Mouse (Mus musculus): ENCODE data around the gene Hoxd13. TPM values are rescaled to one million over a fixed set of nuclear protein-coding genes. Genes with fewer than 3 reads are reported as not detected.

Gene Hoxd13
- not detected for polyA plus RNA-seq (2017; shearing (Covaris generic))

DNA sequence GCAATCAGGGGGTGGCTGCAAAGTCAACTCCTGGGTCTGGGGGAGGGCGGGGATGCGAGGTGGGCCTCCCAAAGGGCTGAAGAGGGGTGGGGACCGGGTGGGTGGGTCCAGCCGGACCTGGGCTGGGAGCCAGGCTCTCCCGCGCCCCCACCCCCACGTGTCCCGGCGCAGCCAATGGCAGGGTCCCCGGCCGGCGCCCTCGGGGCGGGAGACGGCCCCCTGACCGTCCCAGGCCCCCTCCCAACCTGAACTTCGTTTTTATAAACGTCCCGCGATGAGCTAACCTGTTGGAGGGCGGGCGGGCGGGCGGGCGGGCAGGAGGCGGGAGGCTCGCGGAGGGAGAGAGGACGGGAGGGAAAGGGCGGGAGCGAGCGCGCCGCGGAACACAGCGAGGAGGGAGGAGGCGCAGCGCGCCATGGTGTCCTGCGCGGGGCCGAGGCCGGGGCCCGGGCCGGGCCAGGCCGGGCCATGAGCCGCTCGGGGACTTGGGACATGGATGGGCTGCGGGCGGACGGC lies at the start of gene Hoxd13:
Gene Hoxd13 (plus strand): TSS at position 469 of the 516 bp plus-strand sequence.
- no peak for ATAC-seq

DNA sequence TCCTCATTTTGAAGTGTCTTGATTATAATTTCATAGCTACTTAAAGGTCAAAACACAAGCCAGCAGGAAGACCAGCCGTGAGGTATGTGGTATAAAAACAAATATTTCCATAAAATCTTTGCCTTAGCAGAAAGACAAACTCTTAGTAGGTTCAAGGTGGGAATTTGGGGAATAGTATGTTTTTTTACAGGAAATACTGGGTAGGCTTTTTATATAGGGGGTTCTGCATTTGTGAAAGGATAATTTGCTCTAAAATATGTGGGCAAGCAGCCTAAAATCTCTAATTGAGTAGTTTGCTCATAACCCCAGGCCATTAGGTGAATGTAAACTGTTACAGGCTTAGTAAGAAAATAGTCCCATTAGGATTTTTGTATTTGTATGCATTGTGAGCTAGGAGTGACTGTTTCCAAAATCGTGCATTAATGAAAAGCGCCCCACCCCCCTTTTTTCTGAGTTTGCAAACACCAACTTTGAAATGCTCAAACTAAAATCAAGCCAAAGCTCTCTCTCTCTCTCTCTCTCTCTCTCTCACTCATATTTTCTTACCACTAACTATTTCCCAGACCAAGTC lies 48.3 kb upstream of the Hoxd13 start:
- no peak for ATAC-seq

DNA sequence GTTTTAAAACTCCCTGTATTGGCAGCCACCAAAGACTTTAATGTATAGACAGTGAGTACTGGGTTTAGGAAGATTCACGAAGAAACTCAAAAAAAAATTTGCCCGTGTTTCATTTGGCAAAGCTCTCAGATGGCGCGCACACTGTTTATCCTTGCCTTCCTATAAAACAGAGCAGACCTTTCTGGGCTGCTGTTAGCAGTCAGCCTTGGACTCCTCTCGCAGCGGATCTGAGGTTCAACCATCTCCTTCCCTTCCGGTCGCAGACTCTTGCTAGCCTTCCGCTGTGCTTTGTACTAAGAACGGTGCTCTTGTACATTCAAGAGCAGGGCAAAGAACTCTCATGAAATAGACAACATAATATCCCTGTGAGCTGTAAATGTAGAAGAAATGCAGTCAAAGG lies 47.7 kb upstream of the Hoxd13 start:
- ATAC-seq, result no peak

DNA sequence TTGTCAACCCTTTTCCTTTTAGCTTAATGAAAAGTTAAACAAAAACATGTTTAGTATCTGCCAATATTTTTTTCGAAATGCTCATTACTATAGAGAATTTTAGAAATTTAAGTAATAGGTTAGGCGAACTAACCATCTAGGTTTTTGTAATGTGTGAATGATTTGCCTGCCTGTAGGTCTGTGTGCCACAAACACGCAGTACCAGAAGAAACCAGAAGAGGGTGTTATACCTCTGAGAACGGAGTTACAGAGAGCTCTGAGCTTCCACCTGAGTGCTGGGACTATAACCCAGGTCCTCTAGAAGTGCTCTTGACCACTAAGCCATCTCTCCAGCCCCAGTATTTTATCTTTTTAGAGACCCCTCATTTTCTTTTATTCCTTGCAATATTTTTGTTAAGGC lies 32.7 kb upstream of the Hoxd13 start:
- ATAC-seq, result no peak

DNA sequence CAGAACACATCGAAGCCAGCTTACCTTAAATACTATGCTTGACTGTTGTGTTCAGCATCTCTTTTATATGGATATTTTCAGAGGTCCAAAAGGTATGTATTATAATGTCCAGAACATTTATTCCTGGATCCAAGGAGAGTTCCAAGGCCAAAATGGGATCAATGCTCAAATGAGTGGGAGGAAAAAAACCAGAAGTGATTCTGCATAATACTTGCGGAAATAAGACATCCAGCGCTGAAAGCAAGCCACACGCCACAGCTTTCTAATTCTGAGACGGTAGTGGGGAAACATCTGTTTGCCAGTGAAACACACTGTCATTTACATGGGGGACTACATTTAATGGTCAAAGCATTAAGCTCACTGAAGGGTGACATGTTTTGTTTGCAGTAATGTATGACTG lies 25.7 kb upstream of the Hoxd13 start:
- ATAC-seq, result no peak

DNA sequence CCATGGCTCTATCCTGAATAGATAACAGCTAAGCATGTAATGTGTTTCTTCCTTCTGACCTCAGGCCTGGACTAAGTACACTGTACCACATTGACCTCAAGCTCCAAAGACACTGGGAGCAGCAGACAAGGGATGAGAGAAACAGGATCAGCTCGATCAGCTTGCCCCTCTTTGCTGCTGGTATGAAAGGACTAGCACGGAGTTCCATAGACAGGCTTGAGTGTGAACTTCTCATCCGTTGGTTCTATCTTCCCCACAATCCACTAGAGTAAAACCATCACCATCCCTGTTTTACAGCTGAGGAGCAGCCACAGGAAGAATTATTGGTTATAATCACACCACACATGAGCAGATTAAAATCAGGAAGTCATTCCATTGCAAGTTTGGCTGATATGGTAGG lies 22.5 kb upstream of the Hoxd13 start:
- no peak for ATAC-seq

DNA sequence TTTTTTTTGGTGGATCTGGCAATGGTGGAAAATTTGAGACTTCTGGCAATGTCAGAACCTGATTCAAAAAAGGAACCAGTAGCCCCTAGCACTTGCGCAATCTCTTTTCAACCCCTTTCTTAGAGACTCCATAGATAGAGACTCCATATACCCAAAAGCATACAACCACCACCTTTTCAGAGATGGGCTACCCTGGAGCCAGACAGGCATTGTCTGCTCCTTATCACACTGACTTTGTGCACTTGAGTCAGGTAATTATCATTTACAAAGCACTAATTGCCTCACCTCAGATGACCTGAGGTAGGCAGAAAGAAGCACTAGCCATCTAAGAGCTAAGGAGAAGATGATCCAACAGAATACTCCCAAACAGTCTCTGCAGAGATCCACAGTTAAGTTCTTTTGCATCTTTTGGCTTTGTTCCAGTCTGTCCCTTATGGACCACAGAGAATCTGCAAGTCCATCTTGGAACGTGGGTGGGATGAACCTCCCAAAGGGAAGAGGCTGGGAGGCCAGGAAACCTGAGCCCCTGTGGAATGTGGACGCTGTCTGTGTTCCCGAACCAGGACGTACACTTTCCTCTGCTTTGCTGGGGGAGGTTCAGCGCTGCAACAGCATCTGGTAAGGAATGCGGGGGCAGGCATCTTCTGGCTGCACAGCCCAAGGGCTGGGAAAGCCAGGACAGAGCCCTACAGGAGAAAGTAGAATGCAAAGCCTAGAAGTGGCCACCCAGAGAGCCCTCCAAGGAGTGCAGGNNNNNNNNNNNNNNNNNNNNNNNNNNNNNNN lies 20.8 kb upstream of the Hoxd13 start:
- ATAC-seq, result no peak

DNA sequence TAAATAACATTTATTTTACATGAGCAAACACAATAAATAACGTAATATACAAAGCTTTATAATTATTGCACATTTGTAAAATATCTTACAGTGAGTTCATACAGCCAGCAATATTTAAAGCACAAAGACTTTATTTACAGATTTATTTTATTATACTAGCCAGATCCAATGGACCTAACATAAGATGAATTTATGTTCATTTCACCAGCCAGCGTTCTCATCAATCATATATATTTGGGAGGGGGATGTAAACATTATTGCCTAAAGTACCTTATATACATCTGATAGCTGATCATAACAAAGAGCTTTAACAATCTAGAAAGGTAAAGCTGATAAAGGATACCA lies 15.1 kb upstream of the Hoxd13 start:
- no peak for ATAC-seq

DNA sequence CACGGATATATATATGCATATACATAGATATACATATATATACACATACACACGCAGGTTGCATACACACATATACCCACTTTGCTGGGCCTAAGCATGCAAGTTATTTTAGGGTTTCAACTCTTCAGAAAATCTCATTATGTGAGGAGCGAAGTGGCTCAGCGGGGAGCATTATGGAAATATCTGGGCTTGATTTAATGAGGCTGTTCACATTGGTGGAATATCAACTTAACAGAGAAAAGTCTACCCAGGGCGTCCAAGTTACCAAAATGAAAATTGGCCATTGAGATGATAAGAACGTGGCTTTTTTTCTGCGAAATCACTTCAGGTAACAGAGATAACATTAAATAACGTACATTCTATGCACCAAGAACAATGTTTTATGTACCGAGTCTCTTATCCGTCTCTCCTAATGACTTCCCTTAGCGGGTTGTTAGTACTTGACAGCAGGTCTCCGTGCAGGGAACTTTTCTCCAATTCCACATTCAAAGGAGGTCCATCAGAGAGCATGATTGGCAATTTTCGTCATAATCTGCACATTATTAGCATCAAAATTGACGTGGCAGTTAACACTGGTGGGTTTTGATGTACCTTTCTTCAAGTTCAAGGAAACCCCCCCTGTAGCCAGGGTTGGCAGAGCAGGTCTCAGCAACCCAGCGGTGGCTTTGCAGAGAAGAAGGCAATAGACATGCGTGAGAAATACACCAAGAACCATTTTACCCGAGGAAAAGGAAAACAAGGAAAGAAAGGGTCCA lies 14.2 kb upstream of the Hoxd13 start:
- no peak for ATAC-seq

DNA sequence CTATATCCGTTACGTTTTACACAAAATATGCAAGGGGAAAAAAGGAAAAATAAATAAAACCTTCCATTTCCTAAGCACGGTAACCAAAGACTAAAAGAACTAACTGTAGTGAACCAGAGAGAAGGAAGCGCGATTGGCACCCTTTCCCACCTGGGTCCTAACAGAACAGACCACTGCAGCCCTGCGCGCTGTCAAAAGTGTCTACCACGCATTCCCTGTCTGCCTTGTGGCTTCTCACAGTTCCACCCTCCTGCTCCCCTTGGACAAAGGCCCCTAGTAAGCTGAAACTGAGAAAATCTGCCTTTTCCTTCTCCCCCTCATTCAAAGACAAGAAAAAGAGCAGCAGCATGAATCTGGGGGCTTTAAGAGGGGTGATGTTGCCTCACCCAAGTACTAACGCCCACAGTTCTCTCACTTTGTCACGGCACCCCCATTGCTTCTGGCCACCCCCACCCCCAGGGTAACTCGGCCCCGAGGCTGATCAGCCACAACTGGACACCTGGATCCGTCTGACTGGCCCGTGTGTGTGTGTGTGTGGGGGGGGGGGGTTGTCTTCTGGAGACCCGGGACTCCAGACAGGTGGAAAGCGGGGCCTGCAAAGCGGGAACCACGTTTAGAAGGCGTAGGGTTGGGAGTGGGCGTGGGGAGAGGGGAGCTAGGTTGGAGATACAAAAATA lies 13.2 kb upstream of the Hoxd13 start:
- no peak for ATAC-seq

DNA sequence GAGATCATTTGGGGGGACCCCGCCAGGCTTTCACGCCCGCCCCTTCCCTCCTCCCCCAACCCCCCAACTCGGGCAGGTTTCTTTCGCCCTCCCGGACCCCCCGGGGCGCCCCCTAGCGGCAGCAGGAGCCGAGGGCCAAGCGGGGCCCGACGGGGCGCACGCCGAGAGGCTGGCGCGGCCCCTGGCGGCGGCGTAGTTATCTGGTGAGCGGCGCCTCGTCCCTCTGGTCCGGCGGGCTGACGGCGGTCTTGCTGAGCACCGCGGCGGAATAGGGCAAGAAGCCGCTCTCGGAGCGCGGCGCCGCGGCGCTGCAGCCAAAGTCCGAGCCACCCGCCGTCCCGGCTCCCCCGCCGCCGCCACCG lies 12.7 kb upstream of the Hoxd13 start:
- no peak for ATAC-seq

DNA sequence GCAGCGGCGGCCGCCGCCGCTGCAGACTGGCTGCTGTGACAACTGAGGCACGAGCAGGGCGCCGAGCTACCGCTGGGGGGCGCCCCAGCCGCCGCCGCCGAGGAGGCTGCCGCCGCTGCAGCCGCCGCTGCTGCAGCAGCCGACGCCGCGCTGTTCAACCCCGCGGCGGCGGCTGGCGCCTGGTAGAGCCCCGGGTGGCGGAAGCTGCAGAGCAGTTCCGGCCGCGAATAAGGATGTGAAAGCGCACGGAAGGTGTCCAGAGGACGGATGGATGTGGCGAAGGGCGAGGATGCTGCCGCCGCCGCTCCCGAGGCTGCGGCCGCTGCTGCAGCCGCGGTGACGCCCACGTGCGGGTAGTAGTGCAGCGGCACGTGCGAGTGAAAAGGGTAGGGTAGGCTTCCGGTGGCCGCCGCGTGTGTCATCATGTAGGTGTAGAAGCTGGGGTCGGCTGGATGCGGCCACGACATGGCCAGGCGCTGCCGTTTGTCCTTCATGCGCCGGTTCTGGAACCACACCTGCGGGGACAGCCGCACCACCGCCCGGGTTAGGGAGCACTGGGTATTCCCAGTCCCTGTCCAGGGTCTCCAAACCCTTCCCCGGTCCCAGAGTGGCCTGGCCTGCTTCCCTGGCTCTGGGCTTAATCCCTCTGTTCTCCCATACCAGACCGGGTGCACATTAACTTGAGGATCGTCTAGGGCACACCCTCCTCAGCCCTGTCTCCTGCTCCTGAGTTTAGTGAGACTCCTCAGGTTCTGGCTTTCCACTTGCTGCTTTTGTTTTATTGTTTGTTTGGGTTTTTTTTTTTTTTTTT lies 12.1 kb upstream of the Hoxd13 start:
- peak; percentile 58 for ATAC-seq

DNA sequence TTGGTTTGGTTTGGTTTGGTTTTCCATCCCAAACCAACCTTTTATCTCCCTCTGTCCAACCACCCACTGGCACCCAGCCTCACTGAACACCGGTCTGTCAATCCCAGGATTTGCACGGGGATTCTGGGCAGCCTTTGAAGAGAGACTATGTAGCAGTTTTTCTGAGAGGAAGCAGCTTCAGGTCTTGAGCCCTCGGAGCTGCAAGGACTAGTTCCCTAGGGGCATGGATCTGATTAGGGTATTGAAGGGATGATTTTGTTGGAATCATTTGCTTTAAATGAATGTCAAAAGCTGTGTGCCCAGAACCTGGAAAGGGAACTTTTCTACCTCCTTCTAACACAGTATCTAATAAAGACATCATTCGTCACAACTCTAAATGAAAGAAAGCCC lies 11.5 kb upstream of the Hoxd13 start:
- ATAC-seq, result no peak

DNA sequence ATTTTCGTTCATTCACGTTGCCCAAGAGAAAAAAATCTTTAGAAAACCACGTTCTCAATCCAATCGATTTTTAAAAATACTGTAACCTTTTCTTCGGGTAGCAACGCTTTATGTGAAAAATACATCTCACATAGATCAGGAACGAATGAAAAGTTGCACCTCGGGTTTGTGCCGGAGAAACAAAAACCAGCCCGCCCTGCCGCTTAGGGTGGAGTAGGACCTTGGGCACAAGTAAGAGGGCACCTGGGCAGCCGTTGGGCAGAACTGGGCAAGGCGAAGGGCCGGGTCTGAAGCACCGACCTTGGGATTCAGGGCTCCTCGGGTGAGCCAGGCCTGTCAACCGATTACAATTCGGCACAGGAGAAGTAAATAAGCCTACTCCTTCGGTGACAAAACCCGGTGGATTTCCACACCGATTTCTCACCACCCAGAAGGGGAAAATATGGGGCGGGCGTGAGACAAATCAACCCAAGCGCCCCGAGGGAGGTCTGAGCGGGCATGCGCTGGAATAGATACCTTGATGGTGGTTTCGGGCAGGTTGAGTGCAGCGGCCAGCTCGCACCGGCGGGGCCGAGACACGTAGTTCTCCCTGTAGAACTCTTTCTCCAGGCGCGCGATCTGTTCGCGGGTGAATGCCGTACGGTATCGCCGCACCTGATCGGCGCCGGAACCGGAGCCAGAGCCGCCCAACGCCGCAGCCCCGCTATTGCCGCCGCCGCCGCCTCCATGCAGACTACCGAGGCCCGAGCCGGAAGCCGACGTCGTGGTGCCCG lies 10.7 kb upstream of the Hoxd13 start:
- ATAC-seq, result peak; percentile 46

DNA sequence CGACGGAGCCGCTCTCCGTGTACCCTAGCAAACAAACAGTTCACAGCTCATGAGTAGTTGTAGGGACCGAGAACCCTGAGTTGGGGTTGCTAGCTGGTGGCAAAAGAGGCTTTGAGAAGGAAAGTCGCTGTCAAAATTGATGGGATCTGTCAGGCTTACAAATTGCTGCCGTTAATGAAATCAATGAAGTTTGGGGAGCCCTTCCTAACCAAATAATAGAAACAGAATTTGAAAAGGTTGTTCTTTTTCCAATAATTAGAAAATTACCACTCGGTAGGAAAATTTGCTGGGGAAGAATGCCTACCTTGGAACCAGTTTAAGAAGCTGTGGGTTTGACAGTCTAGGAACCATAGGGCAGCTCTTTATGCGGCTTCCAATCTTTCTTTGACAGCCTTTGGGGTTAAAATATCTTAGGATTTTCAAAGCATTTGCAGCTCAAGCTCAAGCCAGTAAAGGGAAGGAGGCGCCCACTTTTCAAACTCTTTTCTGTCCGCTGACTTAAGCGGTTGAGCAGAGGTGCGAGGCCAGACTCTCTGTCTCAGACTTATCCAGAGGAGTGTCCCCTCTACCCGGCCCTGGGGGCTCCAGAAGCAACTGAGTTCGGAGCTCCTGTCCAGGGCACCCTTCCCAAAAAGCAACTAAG lies 10.0 kb upstream of the Hoxd13 start:
- no peak for ATAC-seq

DNA sequence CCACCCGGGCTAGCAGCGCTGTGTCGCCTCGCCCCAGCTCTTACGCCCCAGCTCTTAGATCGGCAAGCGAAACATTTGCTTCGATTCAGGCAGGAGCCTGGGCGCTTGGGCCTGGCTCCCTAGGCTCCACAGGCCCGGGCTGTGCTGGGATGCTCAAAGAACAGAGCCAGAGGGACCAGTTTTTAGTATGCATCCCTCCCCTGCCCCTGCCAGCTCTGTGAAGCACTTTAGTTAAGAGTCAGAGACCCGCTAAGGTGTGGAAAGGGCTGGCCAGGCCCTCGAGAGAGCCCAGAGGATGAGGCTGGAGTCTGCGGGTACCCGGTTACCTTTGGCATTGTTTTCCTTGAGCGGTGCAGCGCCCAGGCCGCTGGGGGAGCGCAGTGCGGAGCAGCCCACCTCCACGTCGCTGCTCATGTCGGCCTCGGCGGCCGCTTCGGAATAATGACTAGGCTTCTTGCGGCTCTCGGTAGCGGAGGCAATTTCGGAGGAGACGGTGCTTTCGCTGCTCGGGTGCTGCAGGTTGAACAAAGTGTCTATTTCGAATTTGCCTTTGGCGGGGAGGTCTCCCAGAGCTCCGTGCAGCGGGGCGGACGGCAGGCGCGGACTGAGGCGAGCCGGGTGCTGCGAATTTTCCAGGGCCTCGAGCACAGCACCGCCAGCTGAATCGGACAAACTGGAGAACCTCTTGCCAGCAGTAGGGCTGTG lies 9.3 kb upstream of the Hoxd13 start:
- ATAC-seq, result no peak

DNA sequence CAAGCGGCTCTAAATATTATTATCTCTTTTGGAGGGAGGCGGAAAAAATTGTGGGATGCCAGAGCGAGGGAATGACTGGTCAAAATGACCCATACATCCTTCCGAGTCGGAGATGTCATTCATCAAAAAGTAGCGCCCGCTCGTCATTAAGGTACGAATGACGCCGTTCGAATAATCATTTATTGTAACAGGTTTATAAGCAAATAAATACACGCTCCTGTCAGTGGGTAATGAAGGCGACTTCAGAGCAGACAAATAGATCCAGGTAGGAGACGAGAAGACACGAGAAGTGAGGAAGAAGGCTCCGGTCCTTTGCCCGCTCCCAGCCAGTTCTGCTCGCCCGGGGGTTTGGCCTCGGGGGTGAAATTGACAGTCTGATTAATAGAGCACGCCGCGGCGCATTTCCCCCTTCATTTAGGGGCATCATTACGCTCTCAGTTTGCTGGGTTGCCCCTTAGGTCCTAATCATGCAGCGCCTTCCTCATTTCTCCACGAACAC lies 8.6 kb upstream of the Hoxd13 start, which contains the start of gene Evx2:
Gene Evx2 (minus strand): TSS at position 51 of the 499 bp plus-strand sequence.
- ATAC-seq, result no peak

DNA sequence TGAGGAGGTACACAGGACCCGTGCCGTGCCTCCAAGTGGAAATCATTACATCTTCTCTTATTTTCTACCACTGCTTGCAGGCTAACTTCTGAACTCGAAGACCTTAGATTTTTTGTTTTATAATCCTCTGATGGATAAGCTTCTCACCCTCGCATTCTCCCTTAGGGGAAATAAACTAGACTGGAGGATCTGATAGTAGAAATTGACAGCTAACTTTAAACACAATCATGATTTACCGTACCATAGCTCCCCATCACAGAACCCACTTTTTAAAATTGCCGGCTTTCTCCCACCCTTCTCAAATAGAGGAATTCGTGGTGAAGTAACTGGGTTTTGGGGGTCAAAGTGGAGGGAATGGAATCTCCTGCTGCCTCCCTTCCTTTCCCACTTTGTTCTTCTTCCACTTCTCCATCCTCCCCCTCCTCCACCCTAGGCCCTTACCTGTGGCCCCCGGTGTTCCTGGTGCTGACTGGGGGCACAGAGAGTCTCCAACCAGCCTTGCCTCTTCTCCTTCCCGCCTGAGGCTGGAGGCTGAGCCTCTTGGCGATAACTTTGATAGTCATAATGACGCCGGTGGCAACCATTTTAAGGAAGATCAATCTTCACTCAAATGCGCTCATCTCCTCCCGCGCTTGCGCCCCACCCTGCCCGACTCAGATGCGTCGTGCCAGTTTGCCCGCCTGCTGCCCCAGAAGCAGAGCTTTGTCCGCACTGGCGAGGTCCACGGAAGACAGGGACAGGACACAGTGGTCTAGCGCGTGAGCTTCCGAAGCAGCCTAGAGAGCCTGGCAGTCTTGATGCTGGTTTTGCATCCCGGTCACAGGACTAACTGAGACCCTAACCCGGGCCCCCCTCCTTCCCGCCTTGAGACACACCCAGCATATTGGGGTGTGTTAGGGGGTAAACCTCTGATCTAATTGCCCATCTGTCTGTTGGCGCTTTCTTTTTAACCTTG lies 7.4 kb upstream of the Hoxd13 start:
- ATAC-seq, result no peak

DNA sequence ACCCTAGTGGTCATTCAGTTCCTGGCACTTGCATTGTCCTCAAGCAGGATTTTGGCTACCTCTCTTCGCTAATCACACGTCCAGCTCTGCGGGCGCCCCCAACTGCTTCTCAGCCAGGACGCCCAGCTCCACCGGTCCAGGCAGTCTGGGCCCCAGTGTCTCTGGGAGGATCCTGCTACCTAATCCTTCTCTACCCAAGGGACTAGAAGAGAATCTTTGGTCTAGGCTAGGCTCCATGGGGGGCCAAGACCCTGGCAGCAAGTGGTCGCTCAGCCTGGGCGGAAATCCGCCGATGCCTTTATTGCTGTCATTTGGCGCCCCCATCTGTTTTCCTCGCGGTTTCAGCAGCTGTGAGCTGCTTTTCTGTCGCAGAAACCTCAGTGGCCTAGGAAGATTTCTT lies 6.4 kb upstream of the Hoxd13 start:
- ATAC-seq, result no peak
